Mouse (Mus musculus) kidney, postnatal 10 days (tissue): ENCODE measurements around the gene Il20ra.

Experiments used
- DNase-seq: peaks from one replicate; pipeline ENCODE4 v3.0.0; 2021; ENCODE audit warnings: mixed read lengths

Gene Il20ra

GRCm38 (mm10) chr10:19779092-19779491 is 66.7 kb downstream of the Il20ra start:
- no peak for DNase-seq

- DNase-seq: peak; percentile 41
Measured at GRCm38 (mm10) chr10:19781365-19781764, 69.0 kb downstream of the Il20ra start.

- no peak for DNase-seq
Measured at GRCm38 (mm10) chr10:19794996-19795395, 82.6 kb downstream of the Il20ra start.

GRCm38 (mm10) chr10:19802958-19803357 is 90.6 kb downstream of the Il20ra start:
- no peak for DNase-seq

- DNase-seq: no peak
Measured at GRCm38 (mm10) chr10:19804763-19805162, 92.4 kb downstream of the Il20ra start.
